Mouse (Mus musculus) kidney, adult 2 months (tissue): ENCODE data around the gene Map3k20. TPM values are rescaled to one million over a fixed set of nuclear protein-coding genes. Genes with fewer than 3 reads are reported as not detected.

ENCODE experiments used
- DNase-seq: peaks from one replicate; pipeline ENCODE4 v3.0.0; 2021
- H3K27ac ChIP-seq: fragments of 200-500 bp; 2 replicates; pipeline ENCODE4 v1.5.1; 2012; ENCODE audit warnings: low read depth, low read length, control low read depth, inconsistent platforms; ENCODE audit not compliant: insufficient read depth
- H3K27me3 ChIP-seq: fragments of 200-500 bp; replicated peaks from 2 replicates; pipeline ENCODE4 v1.6.1; 2012; ENCODE audit warnings: mild to moderate bottlenecking, moderate library complexity, low read length, inconsistent platforms; ENCODE audit not compliant: control insufficient read depth, insufficient read depth
- H3K36me3 ChIP-seq: fragments of 200-500 bp; 2 replicates; pipeline ENCODE4 v1.6.1; 2012; ENCODE audit warnings: mild to moderate bottlenecking, moderate library complexity, low read length, inconsistent platforms; ENCODE audit not compliant: control insufficient read depth, insufficient read depth
- H3K4me1 ChIP-seq: fragments of 200-500 bp; 2 replicates; pipeline ENCODE4 v1.6.1; 2011; ENCODE audit warnings: low read length; ENCODE audit not compliant: control insufficient read depth, insufficient read depth
- H3K4me3 ChIP-seq: fragments of 200-500 bp; 2 replicates; pipeline ENCODE4 v1.5.1; 2011; ENCODE audit warnings: mild to moderate bottlenecking, low read depth, low read length, control low read depth; ENCODE audit not compliant: insufficient read depth
- CTCF ChIP-seq: fragments of 200-500 bp; conservative IDR thresholded peaks from 2 replicates; pipeline ENCODE4 v1.5.1; 2011; ENCODE audit warnings: low read depth, mild to moderate bottlenecking, control low read depth, low read length, moderate library complexity, mixed read lengths; ENCODE audit not compliant: insufficient read depth, insufficient read length
- POLR2A ChIP-seq: fragments of 200-500 bp; IDR thresholded peaks from one replicate; pipeline ENCODE4 v1.6.1; 2011; ENCODE audit warnings: low read depth, low read length, control low read depth
- WGBS: fragments of 180-500 bp; shearing (Covaris S2); methylation state at CpG from one replicate; pipeline ENCODE4 v1.1.7; 2018; 5-methylcytosine and 5-hydroxymethylcytosine counted together
- polyA plus RNA-seq: library from polyadenylated mRNA; depleted of rRNA; stranded (reverse); fragments of >200 nt; gene quantifications from 2 replicates; pipeline ENCODE4 v1.2.3, GENCODE M21; 2012

Map3k20 gene
- polyA plus RNA-seq, 1 experiment = 8.3 TPM

GRCm38 (mm10) chr2:72308351-72308750 is 22.9 kb downstream of the Map3k20 start:
- Histone ChIP-seq H3K4me1 (no peaks in the 10 kb centered on the region), H3K36me3 (no peaks in the 10 kb centered on the region), H3K4me3 (no peak overlapping the region), H3K27ac (no peak overlapping the region), H3K27me3 (no peaks in the 10 kb centered on the region)
- no peak for TF ChIP-seq POLR2A
- no peak for TF ChIP-seq CTCF
- no peak for DNase-seq
- 78% methylated on average over 5 of the region's 5 CpGs for WGBS

DNA sequence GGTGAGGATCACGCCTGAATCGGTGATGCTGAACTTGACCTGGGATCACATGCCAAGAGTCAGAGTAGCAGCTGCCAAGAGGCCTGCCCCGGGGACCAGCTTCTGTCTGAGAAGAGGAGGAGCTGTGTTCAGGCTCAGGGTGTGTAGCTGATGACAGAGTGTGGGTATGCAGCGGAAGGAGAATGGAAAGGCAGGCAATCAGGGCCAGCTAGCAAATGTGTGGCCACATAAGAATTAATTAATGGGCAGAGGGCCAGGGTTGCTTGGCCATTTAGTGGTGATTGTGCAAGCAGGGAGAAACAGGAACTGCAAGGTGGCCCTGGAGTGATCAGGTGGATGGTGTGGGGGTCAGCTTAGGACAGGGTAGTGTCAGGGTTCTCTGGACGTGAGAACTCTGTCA is 23.5 kb downstream of the Map3k20 start:
- Histone ChIP-seq H3K4me1 (no peaks in the 10 kb centered on the region), H3K36me3 (no peaks in the 10 kb centered on the region), H3K27ac (no peak overlapping the region), H3K27me3 (no peaks in the 10 kb centered on the region), H3K4me3 (no peak overlapping the region)
- TF ChIP-seq CTCF (no peak), POLR2A (no peak)
- 34% methylated on average over 5 of the region's 5 CpGs for WGBS
- peak; percentile 69 for DNase-seq

DNA sequence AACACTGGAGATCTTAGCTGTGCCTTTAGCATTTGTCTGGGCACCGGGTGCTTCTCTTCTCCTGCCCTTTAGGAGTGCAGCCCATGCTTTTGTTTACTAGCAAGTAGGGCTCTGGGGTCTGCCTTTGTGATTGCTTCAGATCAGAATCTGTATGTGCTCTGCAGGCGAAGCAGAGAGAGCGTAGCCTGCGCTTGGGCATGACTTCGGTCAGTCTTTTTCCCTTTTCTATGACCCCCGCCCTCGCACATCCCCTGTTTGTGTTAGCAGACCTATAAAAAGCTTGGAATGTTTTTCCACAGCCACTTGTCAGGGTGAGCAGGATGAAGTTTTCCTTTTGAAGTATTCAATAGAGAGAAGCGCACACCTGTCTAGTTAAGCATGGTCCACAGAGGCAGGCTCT is 26.0 kb downstream of the Map3k20 start:
- Histone ChIP-seq H3K27me3 (no peaks in the 10 kb centered on the region), H3K4me3 (no peak overlapping the region), H3K4me1 (no peaks in the 10 kb centered on the region), H3K36me3 (no peaks in the 10 kb centered on the region), H3K27ac (no peak overlapping the region)
- WGBS = 60% methylated on average over 8 of the region's 8 CpGs
- TF ChIP-seq POLR2A (no peak), CTCF (no peak)
- DNase-seq = no peak

- Histone ChIP-seq H3K4me1 (no peaks in the 10 kb centered on the region), H3K27me3 (no peaks in the 10 kb centered on the region), H3K36me3 (no peaks in the 10 kb centered on the region), H3K27ac (no peak overlapping the region), H3K4me3 (no peak overlapping the region)
- 59% methylated on average over 11 of the region's 11 CpGs for WGBS
- TF ChIP-seq POLR2A = no peak
- peak; percentile 40 for DNase-seq
These were observed 27.9 kb downstream of the Map3k20 start for GRCm38 (mm10) chr2:72313312-72313711.

- no peaks in the 10 kb centered on the region for H3K27me3 ChIP-seq
- no peak overlapping the region for H3K4me3 ChIP-seq
- no peak for DNase-seq
- no peak for TF ChIP-seq POLR2A
- no peak for TF ChIP-seq CTCF
- no peaks in the 10 kb centered on the region for H3K36me3 ChIP-seq
- H3K4me1 ChIP-seq = 0 out of 2 replicates have a peak, but pooled peaks cover 4% of the 10 kb centered on the region
- WGBS = 58% methylated on average over 4 of the region's 4 CpGs
- H3K27ac ChIP-seq = peak overlapping the region; percentile 63
These were observed 33.0 kb downstream of the Map3k20 start for GRCm38 (mm10) chr2:72318421-72318820.

DNA sequence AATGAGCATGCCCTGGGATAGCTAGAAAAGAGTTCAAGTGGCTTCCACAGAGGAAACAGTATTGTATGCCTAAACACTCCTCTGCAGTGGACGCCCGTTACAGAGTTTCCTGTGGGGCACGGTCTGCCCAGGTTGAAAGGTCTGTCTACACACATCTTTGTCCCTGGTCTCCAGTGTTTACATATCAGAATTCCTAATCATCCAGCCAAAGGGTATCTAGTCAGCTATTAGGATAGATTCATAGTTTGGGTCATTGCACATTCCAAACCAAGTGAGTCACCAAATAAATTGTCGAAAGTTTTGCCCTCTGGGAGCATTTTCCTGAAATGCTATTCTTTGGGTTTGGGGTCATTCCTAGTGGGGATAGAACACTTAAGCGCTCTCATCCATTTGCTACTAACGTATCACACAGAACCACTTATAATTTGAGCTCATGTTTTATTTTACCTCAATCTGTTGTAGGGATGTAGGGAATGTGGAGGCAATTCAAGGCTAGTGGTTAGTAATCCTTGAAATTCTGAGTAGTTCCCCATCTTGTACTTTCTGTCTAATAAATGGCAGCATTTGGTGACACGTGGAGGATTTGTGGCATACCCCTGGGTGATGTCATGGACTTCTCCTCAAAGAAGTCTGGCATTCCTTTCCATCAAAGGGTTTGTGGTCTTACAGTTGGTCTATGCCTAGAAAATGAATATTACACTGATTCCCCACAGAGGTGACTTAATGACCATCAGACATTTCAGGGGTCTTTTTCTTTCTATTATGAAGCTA is 33.8 kb downstream of the Map3k20 start:
- DNase-seq = no peak
- no peak for TF ChIP-seq CTCF
- TF ChIP-seq POLR2A = no peak
- H3K36me3 ChIP-seq = no peaks in the 10 kb centered on the region
- H3K27me3 ChIP-seq = no peaks in the 10 kb centered on the region
- no peak overlapping the region; the same call in 1 of the 2 replicates for H3K27ac ChIP-seq
- 64% methylated on average over 7 of the region's 7 CpGs for WGBS
- H3K4me3 ChIP-seq = no peak overlapping the region
- H3K4me1 ChIP-seq = 0 out of 2 replicates have a peak, but pooled peaks cover 4% of the 10 kb centered on the region

GRCm38 (mm10) chr2:72320661-72321060 is 35.2 kb downstream of the Map3k20 start:
- DNase-seq = peak; percentile 14
- H3K27ac ChIP-seq = no peak overlapping the region
- WGBS = 57% methylated on average over 2 of the region's 2 CpGs

More at GRCm38 (mm10) chr2:72320661-72321060, 35.2 kb downstream of the Map3k20 start:
- H3K36me3 ChIP-seq = no peaks in the 10 kb centered on the region
- H3K27me3 ChIP-seq = no peaks in the 10 kb centered on the region
- H3K4me1 ChIP-seq = 0 out of 2 replicates have a peak, but pooled peaks cover 4% of the 10 kb centered on the region
- TF ChIP-seq POLR2A (no peak), CTCF (no peak)
- H3K4me3 ChIP-seq = no peak overlapping the region
